Mouse (Mus musculus) heart, adult 2 months (tissue): Measurements from ENCODE around the gene Gm49369.

Experiments
- CTCF ChIP-seq: fragments of 200-600 bp; IDR thresholded peaks from 2 replicates; pipeline ENCODE4 v1.8.1; 2022; ENCODE audit warnings: antibody characterized with exemption, mild to moderate bottlenecking, moderate library complexity
- EP300 ChIP-seq: fragments of 200-500 bp; IDR thresholded peaks from 2 replicates; pipeline ENCODE4 v1.6.1; 2011; ENCODE audit warnings: low read depth, low read length, control low read depth; ENCODE audit not compliant: insufficient read depth
- POLR2A ChIP-seq: fragments of 200-500 bp; IDR thresholded peaks from 2 replicates; pipeline ENCODE4 v1.6.1; 2011; ENCODE audit warnings: mild to moderate bottlenecking, low read depth, low read length, control low read depth; ENCODE audit not compliant: insufficient read depth

DNA sequence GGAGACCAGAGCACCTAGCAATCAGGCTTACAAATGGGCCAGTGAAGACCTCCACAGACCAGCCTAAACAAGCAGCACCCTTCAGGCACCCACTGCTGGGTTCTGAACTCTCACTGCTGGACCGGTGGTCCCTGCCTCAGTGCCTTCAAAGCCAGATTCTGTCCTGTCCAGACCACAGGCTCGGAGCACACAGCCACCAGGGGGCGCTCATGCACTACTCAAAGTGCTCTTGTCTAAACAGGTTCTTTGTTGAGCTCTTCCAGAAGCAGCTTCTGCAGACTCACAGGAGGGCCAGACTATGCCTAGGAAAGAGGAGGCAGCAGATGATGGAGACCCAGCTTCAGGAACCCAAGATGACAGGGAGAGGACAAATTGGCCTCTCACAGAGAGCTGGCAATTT lies 48.2 kb downstream of the Gm49369 start:
- TF ChIP-seq EP300 (peak; percentile 92), CTCF (peak; percentile 97), POLR2A (no peak)
